Mouse (Mus musculus) layer of hippocampus, postnatal 25 days (tissue): ENCODE measurements around the gene Zglp1. TPM values are rescaled to one million over a fixed set of nuclear protein-coding genes. Genes with fewer than 3 reads are reported as not detected.

Experiments
- DNase-seq, 2 experiments: peaks; one replicate each; pipeline ENCODE4 v3.0.0; 2022; ENCODE audit warnings: mixed read lengths in 2 of 2, low spot score in 1 of 2; ENCODE audit errors: extremely low spot score in 1 of 2
- total RNA-seq, 2 experiments: library from RNA; stranded (reverse); gene quantifications; 2 replicates each; pipeline ENCODE4 v1.2.3; 2021

Zglp1 gene
- total RNA-seq: under 1 TPM in 1 of 2 experiments, not detected in 1; 0.94 TPM

- no peak for DNase-seq
These were observed at the start of gene Zglp1 for GRCm38 (mm10) chr9:21067006-21067684. TSS of gene Zglp1 (minus strand) at chr9:21067093.

DNA sequence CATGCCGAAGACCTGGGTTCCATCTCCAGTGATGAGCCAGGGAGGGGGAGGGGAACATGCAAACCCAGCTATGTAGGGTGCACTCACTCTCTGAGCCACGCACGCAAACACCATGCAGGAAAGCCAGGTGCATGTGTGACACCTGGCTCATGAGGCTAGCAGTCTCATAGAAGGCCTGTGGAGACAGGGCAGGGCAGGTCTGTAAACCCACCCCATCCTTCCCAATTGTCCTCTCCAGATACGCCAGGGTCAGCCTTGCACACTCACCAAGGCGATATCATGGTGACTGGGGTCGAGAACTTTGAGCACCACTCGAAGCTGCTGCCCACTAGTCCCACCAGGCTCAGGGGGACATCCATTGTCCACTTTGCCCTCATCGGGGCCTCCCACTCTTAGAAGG is 48.2 kb upstream of the Zglp1 start:
- no peak for DNase-seq

- DNase-seq: no peak
These were observed 47.3 kb upstream of the Zglp1 start for GRCm38 (mm10) chr9:21114190-21114589.

DNA sequence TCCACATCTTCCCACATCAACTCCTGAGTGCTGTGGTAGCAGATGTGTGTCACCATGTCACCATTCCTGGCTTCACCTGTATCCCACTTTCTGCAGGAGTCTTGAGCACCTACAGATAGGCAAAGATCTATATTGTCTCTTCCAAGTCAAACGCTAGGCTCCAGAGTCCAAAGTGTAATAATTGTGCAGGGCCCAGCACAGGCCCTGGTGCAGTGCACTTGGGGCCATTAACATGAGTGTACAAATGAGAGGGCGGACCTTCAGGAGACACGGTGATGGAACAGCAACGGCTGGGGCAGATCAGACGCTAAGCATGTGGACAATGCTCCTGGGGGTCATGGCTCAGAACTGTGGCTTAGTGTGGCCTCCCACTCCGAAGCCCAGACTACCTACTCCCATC is 46.9 kb upstream of the Zglp1 start:
- no peak for DNase-seq

DNA sequence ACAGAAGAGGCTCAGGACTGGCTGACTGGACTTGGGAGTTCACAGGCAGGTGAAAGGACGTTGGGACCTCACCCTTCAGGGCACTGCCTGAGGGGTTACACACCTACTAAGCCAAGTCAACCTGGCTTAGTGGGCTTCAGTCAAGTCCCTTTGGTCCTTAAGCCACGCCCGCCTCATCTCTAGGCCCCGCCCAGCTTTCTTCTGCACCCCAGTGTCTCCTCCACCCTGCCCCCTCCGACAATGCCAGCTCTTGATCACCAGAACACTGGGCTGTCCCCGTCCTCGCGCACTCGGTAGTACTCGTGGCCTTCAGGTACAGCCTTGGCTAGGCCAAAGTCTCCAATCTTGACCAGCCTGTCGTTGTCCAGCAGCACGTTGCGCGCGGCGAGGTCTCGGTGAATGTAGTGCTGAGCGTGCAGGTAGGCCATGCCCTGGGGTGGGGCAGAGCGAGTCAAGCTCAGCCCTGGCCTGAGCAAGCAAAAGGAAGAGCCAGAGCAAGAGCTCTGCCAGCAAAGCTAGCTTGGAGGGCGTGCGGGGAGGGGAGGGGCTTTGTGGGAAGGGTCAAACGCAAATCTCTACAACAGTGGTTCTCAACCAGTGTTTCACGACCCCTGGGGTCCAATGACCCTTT is 40.8 kb upstream of the Zglp1 start:
- DNase-seq: no peak

DNA sequence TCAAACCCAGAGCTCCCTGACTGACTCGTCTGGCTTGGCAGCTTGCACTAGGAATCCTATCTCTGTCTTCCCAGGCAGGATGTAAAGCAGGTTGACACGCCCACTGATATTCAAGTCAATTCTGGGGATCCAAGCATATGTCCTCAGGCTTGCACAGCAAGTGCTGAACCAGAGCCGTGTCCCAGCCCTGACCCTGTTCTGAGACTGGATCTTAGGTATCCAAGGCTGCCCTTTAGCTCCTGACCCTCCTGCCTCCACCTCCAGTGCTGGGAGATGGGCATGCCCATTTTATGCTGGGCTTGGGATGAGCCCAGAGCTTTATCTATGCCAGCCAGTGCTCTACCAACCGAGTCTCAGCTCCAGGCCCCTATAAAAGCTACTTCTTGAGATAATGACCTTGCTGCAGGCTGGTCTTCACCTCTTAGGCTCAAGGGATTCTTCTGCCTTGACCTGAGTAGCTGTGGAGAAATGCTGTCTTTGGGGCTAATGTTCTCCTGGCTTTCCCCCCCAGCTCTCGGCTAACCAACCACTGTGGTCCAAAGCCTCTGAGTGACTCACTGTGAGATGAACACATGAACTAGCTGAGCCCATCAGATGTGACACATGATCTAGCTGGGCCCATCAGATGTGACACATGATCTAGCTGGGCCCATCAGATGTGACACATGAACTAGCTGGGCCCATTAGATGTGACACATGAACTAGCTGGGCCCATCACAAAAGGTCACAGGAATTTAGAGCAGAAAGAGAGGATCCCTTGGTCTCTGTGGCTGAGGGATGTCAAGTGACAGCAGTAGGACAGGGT is 39.1 kb upstream of the Zglp1 start:
- no peak for DNase-seq

- no peak for DNase-seq
These were observed 37.9 kb upstream of the Zglp1 start for GRCm38 (mm10) chr9:21104814-21105213.

GRCm38 (mm10) chr9:21102076-21102475 is 35.2 kb upstream of the Zglp1 start:
- no peak for DNase-seq

DNA sequence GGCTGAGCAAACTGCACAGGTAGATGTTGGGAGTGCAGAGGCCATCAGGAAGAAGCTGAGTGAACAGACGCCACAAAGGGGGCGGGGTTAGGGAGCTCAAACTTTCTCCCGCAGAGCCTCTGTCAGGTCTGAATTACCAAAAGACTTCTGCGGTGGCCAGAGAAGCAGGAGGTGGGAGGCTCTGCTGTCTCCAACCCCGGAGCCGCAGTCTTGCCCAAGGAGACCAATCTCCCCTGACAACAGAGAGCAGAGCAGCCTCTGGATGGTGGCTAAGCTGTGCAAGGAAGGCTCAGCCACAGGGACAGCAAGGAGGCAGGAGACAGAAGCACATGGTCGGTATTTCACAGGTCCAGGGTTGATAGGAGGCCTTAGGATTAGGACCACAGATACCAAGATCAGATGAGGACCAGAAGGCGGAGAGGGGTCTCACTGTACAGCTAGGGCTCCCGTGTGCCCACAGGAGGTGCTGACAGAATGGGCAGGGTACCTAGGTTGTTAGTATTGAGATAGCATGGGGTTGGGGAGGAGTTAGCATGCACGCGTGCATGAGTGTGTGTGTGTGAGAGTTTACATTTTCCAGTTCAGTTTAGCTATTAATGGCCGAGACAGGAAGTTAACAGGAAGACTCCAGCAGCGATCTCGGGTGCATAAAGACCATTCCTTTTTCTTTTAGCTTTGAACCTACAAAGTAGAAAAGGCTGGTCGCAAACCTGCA is 33.7 kb upstream of the Zglp1 start:
- no peak for DNase-seq

DNA sequence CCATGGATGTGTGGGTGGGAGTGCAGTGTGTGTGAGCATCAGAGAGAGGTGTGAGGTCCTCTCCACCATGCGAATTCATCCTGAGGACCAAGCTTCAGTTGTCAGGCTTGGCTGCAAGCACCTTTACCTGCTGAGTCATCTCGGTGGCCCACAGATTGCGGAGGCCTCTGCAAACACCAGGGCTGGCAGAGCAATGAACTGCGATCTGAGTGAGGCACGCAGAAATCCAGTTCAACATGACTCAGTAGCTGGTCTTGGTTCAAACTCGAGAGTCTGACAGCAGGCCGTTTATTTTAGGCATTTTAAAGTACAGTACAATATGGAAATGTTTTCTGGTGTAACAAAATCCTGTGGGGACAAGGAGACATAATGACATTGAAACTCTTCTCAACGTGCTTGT is 30.9 kb upstream of the Zglp1 start:
- DNase-seq: peak in 1 of 2 experiments; percentile 26

- DNase-seq: no peak
These were observed 29.1 kb upstream of the Zglp1 start for GRCm38 (mm10) chr9:21095958-21096357.

DNA sequence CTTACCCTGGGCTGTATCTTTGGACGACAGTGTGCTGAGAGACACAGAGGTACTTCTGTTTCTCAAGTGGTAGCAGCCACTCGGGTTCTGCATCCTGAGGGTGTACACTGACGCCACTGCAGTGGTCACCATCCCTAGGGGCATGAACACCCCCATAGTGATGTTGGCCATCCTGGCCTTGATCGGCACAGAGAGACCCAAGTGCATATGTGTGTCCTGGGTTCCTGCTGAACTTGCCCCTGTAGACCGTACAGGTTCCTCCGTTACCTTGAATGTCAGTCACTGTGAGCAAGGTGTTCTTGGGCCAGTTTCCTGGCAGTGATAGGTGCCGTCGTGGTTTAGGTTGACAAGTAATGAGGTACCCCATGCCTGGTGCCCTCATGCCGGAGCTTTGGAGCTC is 26.5 kb upstream of the Zglp1 start:
- no peak for DNase-seq

DNA sequence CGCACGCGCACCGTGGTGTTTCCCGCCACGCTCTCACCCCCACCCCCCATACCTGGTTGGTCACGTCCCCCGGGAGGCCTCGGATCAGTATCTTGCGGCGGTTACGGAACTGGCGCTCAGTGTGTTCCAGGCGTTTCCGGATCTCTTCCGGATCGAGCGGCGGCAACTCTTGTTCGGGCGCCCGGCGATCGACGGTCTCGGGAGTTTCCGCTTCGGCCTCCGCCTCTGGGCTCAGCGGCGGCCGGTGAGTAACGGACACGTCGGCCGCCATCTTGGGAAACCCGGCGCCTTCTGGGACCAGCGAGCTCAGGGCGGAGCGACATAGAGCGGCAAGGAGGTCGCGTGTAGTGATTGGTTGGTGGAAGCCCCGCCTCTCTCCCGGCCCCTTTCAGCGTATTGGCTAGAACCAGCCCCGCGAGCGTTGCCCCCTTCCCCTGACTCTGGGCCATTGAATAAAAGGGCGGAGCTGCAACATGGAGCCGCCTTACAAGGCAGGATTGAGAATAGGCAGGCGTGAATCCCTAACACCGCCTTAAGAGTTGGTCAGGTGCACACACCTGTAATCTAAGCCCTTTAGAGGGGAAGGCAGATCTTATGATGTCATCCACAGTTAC is 24.9 kb upstream of the Zglp1 start, which contains the start of the genes Gm38431 and Raver1:
Gm38431 (minus strand) TSS at position 291 of the 614 bp plus-strand sequence.
Raver1 (minus strand) TSS at position 302 of the 614 bp plus-strand sequence.
- peak; percentile 81 to 90 for DNase-seq

DNA sequence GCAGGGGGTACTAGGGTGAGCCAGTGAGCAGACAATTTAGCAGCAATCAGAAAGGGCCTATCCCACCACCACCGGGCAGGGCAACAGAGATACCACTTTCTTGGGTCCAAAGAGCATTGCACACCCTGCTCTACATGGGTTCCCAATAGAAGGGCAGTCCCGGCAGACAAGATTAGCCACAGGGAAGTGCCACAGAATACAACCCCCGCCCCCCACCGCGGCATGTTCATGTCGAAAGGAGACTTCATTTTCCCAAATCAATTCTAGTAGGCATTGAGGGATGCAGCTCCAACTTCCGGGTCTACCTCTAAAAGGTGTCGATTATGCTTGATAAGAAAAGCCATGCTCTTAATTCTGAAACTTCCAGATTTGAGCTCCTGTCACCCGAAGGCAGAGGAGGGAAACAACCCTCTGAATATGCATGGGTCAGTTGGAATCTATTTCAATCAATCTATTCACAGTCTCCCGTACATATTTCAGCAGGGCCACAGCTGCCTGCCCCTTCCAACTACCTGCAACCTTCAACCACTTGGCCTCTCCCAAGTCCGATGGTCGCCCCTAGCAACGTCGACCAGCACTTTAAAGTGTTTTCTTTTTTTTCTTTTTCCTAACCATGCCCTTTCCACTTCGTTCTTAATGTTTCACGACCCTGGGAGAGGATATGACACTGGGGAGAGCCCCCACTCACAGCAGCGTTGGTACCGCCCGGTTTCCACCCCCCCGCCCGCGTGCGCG is 24.2 kb upstream of the Zglp1 start:
- DNase-seq: peak in 1 of 2 experiments; percentile 25

DNA sequence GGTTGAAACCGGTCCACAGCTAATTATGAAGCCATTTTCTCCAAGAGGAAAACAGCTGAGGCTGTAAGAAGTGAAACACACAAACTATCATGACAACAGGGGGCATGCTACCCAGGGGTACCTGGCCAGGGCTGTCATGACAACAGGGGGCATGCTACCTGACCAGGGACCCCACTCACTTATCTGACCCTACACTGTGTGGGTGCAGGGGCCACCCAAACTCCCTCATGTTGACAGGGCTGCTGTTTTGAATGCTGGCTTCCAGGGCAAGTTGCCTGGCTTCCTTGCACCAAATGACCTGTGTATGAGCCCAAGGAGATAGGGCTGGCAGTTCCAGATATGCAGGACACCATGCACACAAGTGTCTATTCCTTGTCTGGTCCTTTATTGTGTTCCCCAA is 23.6 kb upstream of the Zglp1 start:
- DNase-seq: no peak

DNA sequence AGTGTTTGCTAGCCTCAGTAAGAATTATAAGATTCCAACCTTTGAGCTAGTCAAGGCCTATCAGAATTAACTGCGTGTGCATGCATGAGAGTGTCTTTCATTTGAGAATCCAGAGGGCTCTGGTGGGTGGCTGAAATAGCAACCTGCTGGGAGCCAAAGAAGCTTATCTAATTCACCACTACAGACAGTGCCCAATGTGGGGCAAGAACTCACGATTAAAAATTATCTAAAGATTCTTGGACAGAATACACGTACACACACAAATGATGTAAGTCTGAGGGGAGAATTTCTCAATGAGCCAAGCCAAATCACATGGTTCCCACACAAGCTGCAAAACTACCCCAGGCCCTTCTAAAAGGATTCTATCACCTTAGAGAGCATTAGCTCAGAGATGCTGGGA is 16.4 kb upstream of the Zglp1 start:
- no peak for DNase-seq

DNA sequence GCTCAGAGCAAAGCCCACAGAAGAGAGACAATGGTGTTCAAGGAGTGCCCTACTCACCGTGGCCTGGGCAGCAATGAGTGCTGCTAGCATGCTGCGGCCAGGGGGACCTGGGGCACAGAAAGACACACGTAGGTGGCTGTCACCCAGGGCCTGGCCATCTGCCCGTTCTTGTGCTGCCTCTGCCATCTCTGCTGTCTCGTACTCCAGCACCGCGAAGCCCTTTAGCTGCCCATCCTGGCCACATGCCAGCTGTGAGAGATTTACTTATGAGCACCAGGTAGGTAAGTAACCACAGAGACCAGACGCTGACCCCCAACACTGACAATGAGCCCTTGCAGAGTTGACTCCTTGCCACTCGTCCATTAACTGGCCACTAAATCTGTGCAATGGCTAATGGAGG is 14.2 kb upstream of the Zglp1 start:
- no peak for DNase-seq

- DNase-seq: no peak
These were observed 8.7 kb upstream of the Zglp1 start for GRCm38 (mm10) chr9:21075625-21076024.

- DNase-seq: no peak
These were observed 7.3 kb upstream of the Zglp1 start for GRCm38 (mm10) chr9:21074173-21074572.
